Mouse (Mus musculus): ENCODE results near the gene Slc25a25. TPM values are rescaled to one million over a fixed set of nuclear protein-coding genes. Genes with fewer than 3 reads are reported as not detected.
"Not testable (repeated sequence)": the region's sequence is repeated elsewhere in the genome, so short reads cannot be mapped to it uniquely, and the experiment has no call there.

The Slc25a25 gene
- polyA plus RNA-seq, 1 experiment from 2014 or later: 17.0 TPM

- H3K4me1 ChIP-seq: peaks cover 11% of the 10 kb centered on the region
- no peaks in the 10 kb centered on the region for H3K36me3 ChIP-seq
- no peak overlapping the region; the same call in 1 of the 2 replicates for H3K27ac ChIP-seq
- DNase-seq (ENCODE audit: low spot score): no peak
- H3K27me3 ChIP-seq (ENCODE audit: insufficient read depth, poor library complexity, severe bottlenecking): no peaks in the 10 kb centered on the region
- H3K9me3 ChIP-seq: no peaks in the 10 kb centered on the region
- no peak overlapping the region for H3K4me3 ChIP-seq
- WGBS: 75% methylated on average over 6 of the region's 6 CpGs
These were observed 33.7 kb upstream of the Slc25a25 start for GRCm38 (mm10) chr2:32484933-32485332.

GRCm38 (mm10) chr2:32483179-32483875, 32.1 kb upstream of the Slc25a25 start:
- H3K27me3 ChIP-seq (ENCODE audit: insufficient read depth, poor library complexity, severe bottlenecking): no peaks in the 10 kb centered on the region
- H3K4me1 ChIP-seq: peaks cover 11% of the 10 kb centered on the region
- H3K4me3 ChIP-seq: no peak overlapping the region
- no peaks in the 10 kb centered on the region; the same call in 1 of the 2 replicates for H3K9me3 ChIP-seq
- no peak for DNase-seq (ENCODE audit: low spot score)
- no peaks in the 10 kb centered on the region for H3K36me3 ChIP-seq
- H3K27ac ChIP-seq: no peak overlapping the region
- 68% methylated on average over 9 of the region's 9 CpGs for WGBS

GRCm38 (mm10) chr2:32482351-32482750, 31.1 kb upstream of the Slc25a25 start:
- no peaks in the 10 kb centered on the region; the same call in 1 of the 2 replicates for H3K9me3 ChIP-seq

GRCm38 (mm10) chr2:32475361-32475760, 24.1 kb upstream of the Slc25a25 start:
- WGBS: 93% methylated on average over 6 of the region's 9 CpGs
- not testable (repeated sequence) for H3K4me1 ChIP-seq; DNase-seq (ENCODE audit: low spot score)

More at GRCm38 (mm10) chr2:32482351-32482750, 31.1 kb upstream of the Slc25a25 start:
- no peaks in the 10 kb centered on the region for H3K36me3 ChIP-seq
- 92% methylated on average over 8 of the region's 8 CpGs for WGBS
- H3K4me1 ChIP-seq: peaks cover 11% of the 10 kb centered on the region
- H3K27me3 ChIP-seq (ENCODE audit: insufficient read depth, poor library complexity, severe bottlenecking): no peaks in the 10 kb centered on the region
- DNase-seq (ENCODE audit: low spot score): no peak
- no peak overlapping the region for H3K27ac ChIP-seq
- H3K4me3 ChIP-seq: no peak overlapping the region

GRCm38 (mm10) chr2:32471681-32472061, 20.4 kb upstream of the Slc25a25 start:
- Histone ChIP-seq H3K27me3 (ENCODE audit: insufficient read depth, poor library complexity, severe bottlenecking) (no peaks in the 10 kb centered on the region), H3K4me1 (peaks cover 4% of the 10 kb centered on the region; the same call in 1 of the 2 replicates), H3K9me3 (no peaks in the 10 kb centered on the region), H3K36me3 (no peaks in the 10 kb centered on the region), H3K4me3 (no peak overlapping the region), H3K27ac (no peak overlapping the region)
- DNase-seq (ENCODE audit: low spot score): no peak
- 84% methylated on average over 6 of the region's 6 CpGs for WGBS

More at GRCm38 (mm10) chr2:32475361-32475760, 24.1 kb upstream of the Slc25a25 start:
- H3K4me3 ChIP-seq; H3K36me3 ChIP-seq; H3K27ac ChIP-seq; H3K9me3 ChIP-seq; H3K27me3 ChIP-seq (ENCODE audit: insufficient read depth, poor library complexity, severe bottlenecking): not testable (repeated sequence)

- DNase-seq (ENCODE audit: low spot score): no peak
- Histone ChIP-seq H3K4me1 (peaks cover 4% of the 10 kb centered on the region; the same call in 1 of the 2 replicates), H3K4me3 (no peak overlapping the region), H3K27ac (no peak overlapping the region), H3K36me3 (no peaks in the 10 kb centered on the region), H3K27me3 (ENCODE audit: insufficient read depth, poor library complexity, severe bottlenecking) (no peaks in the 10 kb centered on the region), H3K9me3 (no peaks in the 10 kb centered on the region)
- WGBS: 69% methylated on average over 6 of the region's 6 CpGs
These were observed 19.9 kb upstream of the Slc25a25 start for GRCm38 (mm10) chr2:32471001-32471680.

GRCm38 (mm10) chr2:32464212-32464891, 13.1 kb upstream of the Slc25a25 start:
- no peaks in the 10 kb centered on the region for H3K9me3 ChIP-seq
- no peaks in the 10 kb centered on the region for H3K36me3 ChIP-seq
- peaks cover 17% of the 10 kb centered on the region for H3K4me1 ChIP-seq
- DNase-seq (ENCODE audit: low spot score): peak; percentile 77
- no peaks in the 10 kb centered on the region for H3K27me3 ChIP-seq (ENCODE audit: insufficient read depth, poor library complexity, severe bottlenecking)
- H3K4me3 ChIP-seq: no peak overlapping the region
- H3K27ac ChIP-seq: peak overlapping the region; percentile 18; the same call in 1 of the 2 replicates
- 39% methylated on average over 6 of the region's 6 CpGs for WGBS

- Histone ChIP-seq H3K4me1 (peaks cover 17% of the 10 kb centered on the region), H3K36me3 (no peaks in the 10 kb centered on the region), H3K9me3 (no peaks in the 10 kb centered on the region), H3K27ac (no peak overlapping the region), H3K4me3 (no peak overlapping the region), H3K27me3 (ENCODE audit: insufficient read depth, poor library complexity, severe bottlenecking) (no peaks in the 10 kb centered on the region)
- no peak for DNase-seq (ENCODE audit: low spot score)
- 77% methylated on average over 2 of the region's 2 CpGs for WGBS
These were observed 12.5 kb upstream of the Slc25a25 start for GRCm38 (mm10) chr2:32463773-32464172.

- H3K9me3 ChIP-seq: no peaks in the 10 kb centered on the region
- H3K27ac ChIP-seq: no peak overlapping the region
- peaks cover 21% of the 10 kb centered on the region for H3K4me1 ChIP-seq
- no peak for DNase-seq (ENCODE audit: low spot score)
- 94% methylated on average over 2 of the region's 2 CpGs for WGBS
- no peaks in the 10 kb centered on the region for H3K27me3 ChIP-seq (ENCODE audit: insufficient read depth, poor library complexity, severe bottlenecking)
- H3K4me3 ChIP-seq: no peak overlapping the region
- peaks cover 13% of the 10 kb centered on the region; the same call in 1 of the 2 replicates for H3K36me3 ChIP-seq
These were observed 8.4 kb upstream of the Slc25a25 start for GRCm38 (mm10) chr2:32459657-32460056.

GRCm38 (mm10) chr2:32458300-32458699, 7.1 kb upstream of the Slc25a25 start:
- H3K27me3 ChIP-seq (ENCODE audit: insufficient read depth, poor library complexity, severe bottlenecking): no peaks in the 10 kb centered on the region
- H3K4me1 ChIP-seq: peaks cover 23% of the 10 kb centered on the region
- 71% methylated on average over 2 of the region's 2 CpGs for whole genome bisulfite sequencing
- peaks cover 15% of the 10 kb centered on the region; the same call in 1 of the 2 replicates for H3K36me3 ChIP-seq
- no peak overlapping the region for H3K27ac ChIP-seq
- H3K9me3 ChIP-seq: no peaks in the 10 kb centered on the region
- H3K4me3 ChIP-seq: no peak overlapping the region
- no peak for DNase-seq (ENCODE audit: low spot score)

GRCm38 (mm10) chr2:32455101-32455500, 3.9 kb upstream of the Slc25a25 start:
- Histone ChIP-seq H3K9me3 (no peaks in the 10 kb centered on the region), H3K36me3 (peaks cover 15% of the 10 kb centered on the region; the same call in 1 of the 2 replicates), H3K4me1 (peaks cover 46% of the 10 kb centered on the region), H3K4me3 (no peak overlapping the region), H3K27ac (peak overlapping the region; percentile 67), H3K27me3 (ENCODE audit: insufficient read depth, poor library complexity, severe bottlenecking) (no peaks in the 10 kb centered on the region)
- DNase-seq (ENCODE audit: low spot score): no peak
- WGBS: 62% methylated on average over 8 of the region's 8 CpGs

GRCm38 (mm10) chr2:32454633-32455032, 3.4 kb upstream of the Slc25a25 start:
- Histone ChIP-seq H3K27me3 (ENCODE audit: insufficient read depth, poor library complexity, severe bottlenecking) (no peaks in the 10 kb centered on the region), H3K4me1 (peaks cover 46% of the 10 kb centered on the region), H3K27ac (peak overlapping the region; percentile 67), H3K36me3 (peaks cover 15% of the 10 kb centered on the region; the same call in 1 of the 2 replicates), H3K9me3 (no peaks in the 10 kb centered on the region), H3K4me3 (no peak overlapping the region)
- WGBS: 80% methylated on average over 10 of the region's 10 CpGs
- DNase-seq (ENCODE audit: low spot score): no peak

All from heart, embryonic 10.5 days (tissue).